Mouse (Mus musculus) right cerebral cortex, adult 18-20 months (tissue): ENCODE measurements at regions not wholly inside any gene's neighbourhood (a gene's known extent, or its start where the extent isn't known, plus 50 kb on each side); places are given as distances from the start of the nearest gene placed in this dataset.

ENCODE experiments used
- DNase-seq: peaks from one replicate; pipeline ENCODE4 v3.0.0; 2022; ENCODE audit warnings: mixed read lengths

- DNase-seq = peak; percentile 10
Observed at GRCm38 (mm10) chrX:76680890-76681289, 78.2 kb upstream of the Cldn34d start.
